8 mouse cellular contexts compared by ENCODE assay signal in the genomic region with DNA sequence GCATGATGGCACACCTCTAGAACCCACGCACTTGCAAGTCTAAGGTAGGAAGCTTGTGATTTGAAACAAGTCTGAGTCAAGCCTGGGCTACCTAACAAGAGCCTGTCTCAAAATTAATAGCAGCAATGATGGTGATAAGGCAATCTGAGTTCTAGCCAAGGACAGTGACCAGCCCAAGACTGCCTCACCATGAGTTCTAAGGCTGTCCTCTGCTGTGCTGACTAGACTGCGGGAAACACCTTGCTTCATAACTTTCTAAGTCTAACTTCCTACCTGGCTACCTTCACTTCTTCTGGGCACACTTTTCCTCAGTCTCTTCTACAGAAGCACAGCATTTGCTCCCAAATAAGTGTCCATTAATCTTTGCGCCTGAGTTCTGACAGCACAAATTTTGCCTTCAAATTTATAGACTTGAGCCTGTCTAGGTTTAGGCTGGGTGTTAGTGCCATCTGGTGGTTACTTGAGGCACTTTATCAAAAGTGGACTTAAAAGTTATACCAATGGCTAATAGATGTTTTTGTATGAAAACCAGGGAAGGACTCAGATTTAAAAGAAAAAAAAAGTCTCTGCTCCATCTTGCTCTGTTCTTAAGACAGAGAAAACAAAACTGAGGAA. TPM values are rescaled to one million over a fixed set of nuclear protein-coding genes. Genes with fewer than 3 reads are reported as not detected.
DNase-seq lines count a peak whose midpoint lies in the region.

No protein-coding gene starts in this region.

- DNase-seq in gastrocnemius, postnatal 10 days = peak; percentile 14
- DNase-seq in gastrocnemius, postnatal 14 days = no peak
- peak; percentile 23 for DNase-seq in right cerebral cortex, adult 18-20 months
- no peak for DNase-seq in right cerebral cortex, postnatal 25 days
- peak; percentile 65 to 73 for DNase-seq in cerebellum, postnatal 10 days
- peak; percentile 49 to 64 for DNase-seq in kidney, postnatal 36 days
- peak; percentile 44 to 48 for DNase-seq in natural killer cell, adult 2 months (ENCODE audit: low spot score in 2 of 2)
- no peak for DNase-seq in gastrocnemius, adult 8-10 months (ENCODE audit: low spot score in 2 of 2)

- intact Hi-C loops in gastrocnemius, postnatal 14 days (cut with DNase I; ENCODE audit: low total_unique reads) = loop anchor here (5.0 to 10.0 kb wide), 3 partner anchors 96 to 454 kb away; no protein-coding TSS in a partner anchor

RNA-seq across cellular contexts. Expression of a gene that starts 20.5 kb away (rescaled TPM):
- total RNA-seq in gastrocnemius, postnatal 10 days (2021) = 10 to 100 TPM; 12.5 to 15.4 TPM
- total RNA-seq in gastrocnemius, postnatal 14 days (2021) = 10 to 100 TPM; 11.5 to 11.9 TPM
- total RNA-seq in gastrocnemius, adult 8-10 months (2022) = 10 to 100 TPM; 10.5 to 13.0 (median 11.3) TPM

Comparison
In these comparisons a context has a peak if more than half of its experiments do, and no peak if none do; other contexts are left out.
1. DNase-seq: peak in gastrocnemius, postnatal 10 days (single experiment), right cerebral cortex, adult 18-20 months (single experiment), cerebellum, postnatal 10 days (2 of 2), kidney, postnatal 36 days (2 of 2) and natural killer cell, adult 2 months (2 of 2); none in gastrocnemius, postnatal 14 days (single experiment), right cerebral cortex, postnatal 25 days (single experiment) and gastrocnemius, adult 8-10 months (0 of 2).